Mouse (Mus musculus): ENCODE data around the gene Ifnab. TPM values are rescaled to one million over a fixed set of nuclear protein-coding genes. Genes with fewer than 3 reads are reported as not detected.

The Ifnab gene
- polyA plus RNA-seq, 1 experiment from 2014 or later, result not detected

DNA sequence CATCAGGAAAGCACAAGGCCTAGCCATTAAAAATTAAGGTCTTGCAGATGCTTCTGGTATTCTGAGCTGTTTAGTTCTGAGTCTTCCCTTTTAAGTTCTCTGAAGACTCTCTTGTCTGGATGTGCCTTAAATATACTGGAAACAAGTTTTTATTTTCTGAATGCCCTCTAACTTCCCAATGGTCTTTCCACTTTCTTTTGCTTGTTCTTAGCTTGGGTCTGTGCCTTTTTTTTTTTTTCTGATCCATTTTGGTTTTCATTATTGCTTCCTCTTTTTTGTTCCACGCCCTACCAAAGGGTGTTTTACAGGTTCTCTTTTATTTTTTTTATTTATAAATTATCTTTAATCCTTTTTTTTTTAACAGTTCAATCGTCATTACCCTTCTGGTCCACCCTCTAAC is 46.8 kb downstream of the Ifnab start, which contains the start of gene Ifna13:
Gene Ifna13 (minus strand): TSS at position 101 of the 400 bp plus-strand sequence.
- ATAC-seq, result no peak
- WGBS, result 59% methylated on average over 2 of the region's 2 CpGs
- H3K4me1 ChIP-seq (replicated peaks), result no peaks in the 10 kb centered on the region

GRCm38 (mm10) chr4:88642526-88642925 is 48.6 kb downstream of the Ifnab start:
- no peaks in the 10 kb centered on the region for H3K9me3 ChIP-seq
- H3K27ac ChIP-seq, result no peak overlapping the region
- 28% methylated on average over 2 of the region's 2 CpGs for WGBS
- no peak for ATAC-seq
- H3K4me3 ChIP-seq (replicated peaks), result no peak overlapping the region
- H3K36me3 ChIP-seq, result no peaks in the 10 kb centered on the region
- H3K4me2 ChIP-seq (replicated peaks), result no peak overlapping the region
- H3K9ac ChIP-seq, result no peak overlapping the region
- no peaks in the 10 kb centered on the region for H3K4me1 ChIP-seq (replicated peaks)
- H3K27me3 ChIP-seq (replicated peaks), result no peaks in the 10 kb centered on the region

More for the DNA sequence above, 46.8 kb downstream of the Ifnab start, which contains the start of gene Ifna13:
- Histone ChIP-seq H3K36me3 (no peaks in the 10 kb centered on the region), H3K27ac (no peak within 1 kb of the TSS), H3K4me2 (replicated peaks) (no peak within 1 kb of the TSS), H3K9ac (no peak within 1 kb of the TSS), H3K27me3 (replicated peaks) (no peaks in the 10 kb centered on the region), H3K4me3 (replicated peaks) (no peak within 1 kb of the TSS), H3K9me3 (no peaks in the 10 kb centered on the region)

DNA sequence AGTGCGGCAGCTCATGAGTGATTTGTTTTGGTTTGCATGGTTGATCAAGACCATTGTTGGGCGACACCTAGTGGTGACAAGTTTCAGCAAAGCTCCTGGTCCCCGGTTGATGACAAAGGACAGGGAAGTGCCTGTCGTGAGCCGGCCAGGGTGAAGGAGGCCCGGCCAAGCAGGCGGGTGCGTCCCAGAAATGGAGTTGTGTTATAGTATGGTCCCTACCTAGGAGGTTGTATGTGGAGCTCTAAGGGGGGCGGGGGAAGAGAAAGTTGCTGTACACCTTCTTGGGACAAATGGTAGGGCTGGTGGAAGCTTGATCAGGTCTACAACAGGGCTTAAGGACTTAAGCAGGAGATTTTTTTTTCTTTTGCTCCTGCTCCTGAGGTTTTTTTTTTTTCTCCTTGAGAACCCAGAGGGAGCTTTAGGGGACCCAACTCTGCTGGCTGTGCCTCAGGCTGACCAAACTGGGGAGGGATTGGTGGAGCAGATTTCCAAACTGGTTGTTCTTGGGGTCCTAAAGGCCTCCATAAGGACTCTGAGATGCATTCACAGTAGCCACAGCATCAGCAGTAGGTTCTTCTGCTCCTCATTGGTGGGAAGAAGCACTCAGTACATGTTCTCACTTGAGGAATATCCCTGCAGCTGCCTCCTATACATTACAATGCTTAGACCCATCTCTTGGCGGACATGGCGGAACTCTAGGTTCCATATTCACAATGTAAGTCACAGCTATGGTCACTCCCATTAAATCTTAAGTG is 49.9 kb downstream of the Ifnab start:
- H3K4me3 ChIP-seq (replicated peaks), result peak overlapping the region; percentile 33
- no peaks in the 10 kb centered on the region for H3K27me3 ChIP-seq (replicated peaks)
- ATAC-seq, result peak; percentile 91
- H3K9me3 ChIP-seq, result no peaks in the 10 kb centered on the region
- no peaks in the 10 kb centered on the region for H3K36me3 ChIP-seq
- no peak overlapping the region for H3K9ac ChIP-seq
- WGBS, result 18% methylated on average over 11 of the region's 11 CpGs
- H3K27ac ChIP-seq, result no peak overlapping the region
- H3K4me2 ChIP-seq (replicated peaks), result peak overlapping the region; percentile 55
- no peaks in the 10 kb centered on the region for H3K4me1 ChIP-seq (replicated peaks)

- Histone ChIP-seq H3K27me3 (replicated peaks) (no peaks in the 10 kb centered on the region), H3K4me1 (replicated peaks) (no peaks in the 10 kb centered on the region), H3K9me3 (no peaks in the 10 kb centered on the region), H3K36me3 (no peaks in the 10 kb centered on the region), H3K27ac (no peak overlapping the region), H3K4me3 (replicated peaks) (peak overlapping the region; percentile 33), H3K9ac (peak overlapping the region; percentile 34; the same call in 1 of the 2 replicates), H3K4me2 (replicated peaks) (peak overlapping the region; percentile 55)
- 63% methylated on average over 8 of the region's 8 CpGs for WGBS
- no peak for ATAC-seq
Measured at GRCm38 (mm10) chr4:88640704-88641076, 50.5 kb downstream of the Ifnab start.

Other genes starting within 250 kb of the Ifnab start
- gene Ifnb1, start 168.6 kb downstream of the Ifnab start, polyA plus RNA-seq (2015; fragmentation: Nextera tagmentation; extraction: Ambion mirVana), result not detected in 2 replicates
- gene Ifna15, start 133.1 kb downstream of the Ifnab start, polyA plus RNA-seq (2015; fragmentation: Nextera tagmentation; extraction: Ambion mirVana), result not detected in 2 replicates
- not detected in 2 replicates for gene Ifna14, start 119.6 kb downstream of the Ifnab start, polyA plus RNA-seq (2015; fragmentation: Nextera tagmentation; extraction: Ambion mirVana)
- not detected in 2 replicates for gene Ifna9, start 99.0 kb downstream of the Ifnab start, polyA plus RNA-seq (2015; fragmentation: Nextera tagmentation; extraction: Ambion mirVana)
- gene Ifna12, start 88.0 kb downstream of the Ifnab start, polyA plus RNA-seq (2015; fragmentation: Nextera tagmentation; extraction: Ambion mirVana), result not detected in 2 replicates
- not detected in 2 replicates for gene C87499, start 56.9 kb downstream of the Ifnab start, polyA plus RNA-seq (2015; fragmentation: Nextera tagmentation; extraction: Ambion mirVana)
- not detected in 2 replicates for gene Ifna13, start 46.9 kb downstream of the Ifnab start, polyA plus RNA-seq (2015; fragmentation: Nextera tagmentation; extraction: Ambion mirVana)
- gene Ifna16, start 14.4 kb downstream of the Ifnab start, polyA plus RNA-seq (2015; fragmentation: Nextera tagmentation; extraction: Ambion mirVana), result not detected in 2 replicates
- gene Ifna2, start 7.4 kb downstream of the Ifnab start, polyA plus RNA-seq (2015; fragmentation: Nextera tagmentation; extraction: Ambion mirVana), result not detected in 2 replicates
- 0.80 and 0.97 TPM in 2 replicates for gene Gm26566, start 30.4 kb upstream of the Ifnab start, polyA plus RNA-seq (2015; fragmentation: Nextera tagmentation; extraction: Ambion mirVana)
- gene Klhl9, start 31.1 kb upstream of the Ifnab start, polyA plus RNA-seq (2015; fragmentation: Nextera tagmentation; extraction: Ambion mirVana), result 75.3 and 89.4 TPM in 2 replicates
- gene Gm13271, start 63.5 kb upstream of the Ifnab start, polyA plus RNA-seq (2015; fragmentation: Nextera tagmentation; extraction: Ambion mirVana), result not detected in 2 replicates
- gene Gm13283, start 68.8 kb upstream of the Ifnab start, polyA plus RNA-seq (2015; fragmentation: Nextera tagmentation; extraction: Ambion mirVana), result 0.39 and 0.80 TPM in 2 replicates
- gene Gm13290, start 82.5 kb upstream of the Ifnab start, polyA plus RNA-seq (2015; fragmentation: Nextera tagmentation; extraction: Ambion mirVana), result 0.63 TPM in 1 of 2 replicates, not detected in the other
- not detected in 2 replicates for gene Gm13289, start 85.6 kb upstream of the Ifnab start, polyA plus RNA-seq (2015; fragmentation: Nextera tagmentation; extraction: Ambion mirVana)
- gene Gm13272, start 88.5 kb upstream of the Ifnab start, polyA plus RNA-seq (2015; fragmentation: Nextera tagmentation; extraction: Ambion mirVana), result not detected in 2 replicates
- gene Ifnz, start 90.8 kb upstream of the Ifnab start, polyA plus RNA-seq (2015; fragmentation: Nextera tagmentation; extraction: Ambion mirVana), result not detected in 2 replicates
- gene Gm13276, start 94.3 kb upstream of the Ifnab start, polyA plus RNA-seq (2015; fragmentation: Nextera tagmentation; extraction: Ambion mirVana), result 0.38 TPM in 1 of 2 replicates, not detected in the other
- not detected in 2 replicates for gene Gm13277, start 97.3 kb upstream of the Ifnab start, polyA plus RNA-seq (2015; fragmentation: Nextera tagmentation; extraction: Ambion mirVana)
- gene Gm13278, start 100.2 kb upstream of the Ifnab start, polyA plus RNA-seq (2015; fragmentation: Nextera tagmentation; extraction: Ambion mirVana), result not detected in 2 replicates
- gene Gm13275, start 103.1 kb upstream of the Ifnab start, polyA plus RNA-seq (2015; fragmentation: Nextera tagmentation; extraction: Ambion mirVana), result not detected in 2 replicates
- not detected in 2 replicates for gene Gm13279, start 106.0 kb upstream of the Ifnab start, polyA plus RNA-seq (2015; fragmentation: Nextera tagmentation; extraction: Ambion mirVana)
- gene Gm13285, start 108.3 kb upstream of the Ifnab start, polyA plus RNA-seq (2015; fragmentation: Nextera tagmentation; extraction: Ambion mirVana), result 1.1 TPM in 2 replicates
- not detected in 2 replicates for gene Gm13287, start 111.9 kb upstream of the Ifnab start, polyA plus RNA-seq (2015; fragmentation: Nextera tagmentation; extraction: Ambion mirVana)
- gene Gm13288, start 114.2 kb upstream of the Ifnab start, polyA plus RNA-seq (2015; fragmentation: Nextera tagmentation; extraction: Ambion mirVana), result 0.08 TPM in 1 of 2 replicates, not detected in the other
- not detected in 2 replicates for gene Ifna7, start 124.9 kb upstream of the Ifnab start, polyA plus RNA-seq (2015; fragmentation: Nextera tagmentation; extraction: Ambion mirVana)
- gene Ifna11, start 128.6 kb upstream of the Ifnab start, polyA plus RNA-seq (2015; fragmentation: Nextera tagmentation; extraction: Ambion mirVana), result not detected in 2 replicates
- not detected in 2 replicates for gene Ifna6, start 136.1 kb upstream of the Ifnab start, polyA plus RNA-seq (2015; fragmentation: Nextera tagmentation; extraction: Ambion mirVana)
- not detected in 2 replicates for gene Ifna5, start 144.2 kb upstream of the Ifnab start, polyA plus RNA-seq (2015; fragmentation: Nextera tagmentation; extraction: Ambion mirVana)
- not detected in 2 replicates for gene Ifna4, start 150.5 kb upstream of the Ifnab start, polyA plus RNA-seq (2015; fragmentation: Nextera tagmentation; extraction: Ambion mirVana)
- not detected in 2 replicates for gene Ifna1, start 158.7 kb upstream of the Ifnab start, polyA plus RNA-seq (2015; fragmentation: Nextera tagmentation; extraction: Ambion mirVana)
- gene Ifne, start 188.8 kb upstream of the Ifnab start, polyA plus RNA-seq (2015; fragmentation: Nextera tagmentation; extraction: Ambion mirVana), result not detected in 2 replicates

Measured in intestine, embryonic 15.5 days (tissue).